Mouse (Mus musculus): ENCODE data around the gene Nxf2. TPM values are rescaled to one million over a fixed set of nuclear protein-coding genes. Genes with fewer than 3 reads are reported as not detected.
"Not testable (repeated sequence)": the region's sequence is repeated elsewhere in the genome, so short reads cannot be mapped to it uniquely, and the experiment has no call there.

Gene Nxf2
- polyA plus RNA-seq, 1 experiment: 0.10 TPM

DNA sequence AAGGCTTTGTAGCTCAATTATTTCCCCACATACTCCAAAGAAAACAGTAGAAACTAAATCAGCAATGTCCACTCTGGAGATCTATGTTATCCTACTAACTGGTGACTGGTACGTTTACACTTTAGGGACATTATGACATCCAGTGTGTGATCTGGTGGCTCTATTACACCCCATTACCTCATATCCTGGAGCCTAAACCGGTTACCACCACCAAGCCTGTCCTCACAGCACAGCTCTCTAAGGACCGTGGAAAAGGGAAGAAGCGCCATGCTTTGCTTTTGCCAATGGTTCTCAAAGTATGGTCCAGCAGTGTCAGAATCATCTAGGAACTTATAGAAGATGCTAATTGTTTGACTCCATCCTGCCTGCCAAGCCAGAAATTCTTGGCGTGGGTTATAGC lies 34.6 kb downstream of the Nxf2 start:
- 33% methylated on average over 5 of the region's 5 CpGs for WGBS
- TF ChIP-seq CTCF (IDR thresholded peaks at IDR 0.05; ENCODE audit: borderline replicate concordance, insufficient read depth, low read depth, low read length) (no peak), POLR2A (IDR thresholded peaks at IDR 0.05; ENCODE audit: borderline replicate concordance, insufficient read depth, low read length) (no peak)
- no peak for DNase-seq
- H3K4me1 ChIP-seq (ENCODE audit: control insufficient read depth, insufficient read depth, low read length): no peaks in the 10 kb centered on the region
- H3K27ac ChIP-seq (ENCODE audit: insufficient read depth, low read length): no peak overlapping the region
- H3K4me3 ChIP-seq (replicated peaks; ENCODE audit: insufficient read depth, low read depth, low read length): no peak overlapping the region
- no peaks in the 10 kb centered on the region for H3K27me3 ChIP-seq (ENCODE audit: control insufficient read depth, insufficient read depth, low read length)

- Histone ChIP-seq H3K27ac (ENCODE audit: insufficient read depth, low read length) (no peak overlapping the region), H3K4me3 (replicated peaks; ENCODE audit: insufficient read depth, low read depth, low read length) (no peak overlapping the region), H3K4me1 (ENCODE audit: control insufficient read depth, insufficient read depth, low read length) (no peaks in the 10 kb centered on the region), H3K27me3 (ENCODE audit: control insufficient read depth, insufficient read depth, low read length) (no peaks in the 10 kb centered on the region)
- TF ChIP-seq POLR2A (IDR thresholded peaks at IDR 0.05; ENCODE audit: borderline replicate concordance, insufficient read depth, low read length) (no peak), CTCF (IDR thresholded peaks at IDR 0.05; ENCODE audit: borderline replicate concordance, insufficient read depth, low read depth, low read length) (peak; percentile 25; the same call in 1 of the 2 replicates)
- DNase-seq: peak in 1 of 2 experiments; percentile 10
Measured at GRCm38 (mm10) chrX:134925058-134925457, 39.5 kb downstream of the Nxf2 start.

DNA sequence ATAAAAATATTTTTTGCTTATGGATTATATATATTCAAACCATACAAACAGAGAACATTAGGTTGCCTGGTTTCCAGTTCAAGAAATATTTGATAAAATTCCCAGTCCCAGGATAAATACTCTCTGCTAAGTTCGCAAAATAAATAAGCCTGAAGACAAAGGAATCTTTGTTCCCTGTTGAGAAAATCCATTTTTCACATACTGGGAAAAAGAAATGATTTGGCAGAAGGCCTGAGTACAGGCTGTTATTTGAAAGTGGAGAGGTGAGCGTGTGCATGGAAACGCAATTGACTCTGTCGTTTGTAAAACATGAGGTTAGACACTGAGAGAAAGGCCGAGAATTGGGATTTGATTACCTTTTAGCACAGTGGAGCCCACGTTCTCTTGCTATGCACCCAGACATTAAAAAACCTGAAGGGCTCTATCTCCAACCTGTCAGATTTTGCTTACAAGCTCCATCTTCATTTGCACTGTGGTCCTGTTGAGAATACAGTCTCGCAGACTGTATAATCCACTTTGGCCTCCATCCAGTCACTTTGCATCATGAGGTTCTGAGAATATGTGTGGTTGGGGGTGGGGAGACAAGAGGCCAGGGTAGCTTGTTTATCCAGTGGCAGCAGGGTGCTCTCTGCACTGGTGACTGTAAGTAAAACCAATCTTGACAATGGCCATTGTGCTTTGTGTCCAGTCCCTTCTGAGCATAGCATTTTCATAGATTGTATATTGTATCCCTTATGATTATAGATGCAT lies 40.7 kb downstream of the Nxf2 start:
- Histone ChIP-seq H3K4me3 (replicated peaks; ENCODE audit: insufficient read depth, low read depth, low read length) (no peak overlapping the region), H3K4me1 (ENCODE audit: control insufficient read depth, insufficient read depth, low read length) (no peaks in the 10 kb centered on the region), H3K27me3 (ENCODE audit: control insufficient read depth, insufficient read depth, low read length) (no peaks in the 10 kb centered on the region), H3K27ac (ENCODE audit: insufficient read depth, low read length) (no peak overlapping the region)
- WGBS: 26% methylated on average over 7 of the region's 7 CpGs
- no peak for DNase-seq
- TF ChIP-seq POLR2A (IDR thresholded peaks at IDR 0.05; ENCODE audit: borderline replicate concordance, insufficient read depth, low read length) (no peak), CTCF (IDR thresholded peaks at IDR 0.05; ENCODE audit: borderline replicate concordance, insufficient read depth, low read depth, low read length) (no peak)

DNA sequence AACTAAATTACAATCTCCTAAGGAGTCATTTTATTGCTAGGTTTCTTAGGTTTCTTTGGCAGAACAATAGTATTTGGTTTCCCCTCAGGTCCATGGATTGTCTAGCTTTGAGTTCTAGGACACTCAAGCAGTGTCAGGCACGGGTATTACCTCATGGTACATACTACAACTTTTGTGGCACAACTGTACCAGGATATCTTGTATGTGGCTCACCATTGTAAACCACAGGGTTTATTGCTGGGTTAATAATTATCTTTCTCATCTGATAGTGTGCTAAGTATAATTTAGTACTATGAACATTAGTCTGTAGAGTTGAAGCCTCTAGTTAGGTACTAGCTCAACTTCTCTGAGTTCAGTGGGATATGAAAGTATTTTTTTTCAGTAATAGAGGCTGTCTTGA lies 45.3 kb downstream of the Nxf2 start:
- H3K27me3 ChIP-seq (ENCODE audit: control insufficient read depth, insufficient read depth, low read length): no peaks in the 10 kb centered on the region
- H3K4me3 ChIP-seq (replicated peaks; ENCODE audit: insufficient read depth, low read depth, low read length): no peak overlapping the region
- WGBS: 68% methylated on average over 1 of the region's 1 CpGs
- no peak overlapping the region for H3K27ac ChIP-seq (ENCODE audit: insufficient read depth, low read length)
- TF ChIP-seq POLR2A (IDR thresholded peaks at IDR 0.05; ENCODE audit: borderline replicate concordance, insufficient read depth, low read length): no peak
- no peak for TF ChIP-seq CTCF (IDR thresholded peaks at IDR 0.05; ENCODE audit: borderline replicate concordance, insufficient read depth, low read depth, low read length)
- no peak for DNase-seq
- H3K4me1 ChIP-seq (ENCODE audit: control insufficient read depth, insufficient read depth, low read length): no peaks in the 10 kb centered on the region

- H3K4me3 ChIP-seq (replicated peaks; ENCODE audit: insufficient read depth, low read depth, low read length): no peak overlapping the region
- 57% methylated on average over 2 of the region's 2 CpGs for WGBS
- H3K27me3 ChIP-seq (ENCODE audit: control insufficient read depth, insufficient read depth, low read length): no peaks in the 10 kb centered on the region
- DNase-seq: no peak
- no peaks in the 10 kb centered on the region for H3K4me1 ChIP-seq (ENCODE audit: control insufficient read depth, insufficient read depth, low read length)
- H3K27ac ChIP-seq (ENCODE audit: insufficient read depth, low read length): no peak overlapping the region
- no peak for TF ChIP-seq POLR2A (IDR thresholded peaks at IDR 0.05; ENCODE audit: borderline replicate concordance, insufficient read depth, low read length)
- no peak for TF ChIP-seq CTCF (IDR thresholded peaks at IDR 0.05; ENCODE audit: borderline replicate concordance, insufficient read depth, low read depth, low read length)
Measured at GRCm38 (mm10) chrX:134915745-134916144, 48.8 kb downstream of the Nxf2 start.

DNA sequence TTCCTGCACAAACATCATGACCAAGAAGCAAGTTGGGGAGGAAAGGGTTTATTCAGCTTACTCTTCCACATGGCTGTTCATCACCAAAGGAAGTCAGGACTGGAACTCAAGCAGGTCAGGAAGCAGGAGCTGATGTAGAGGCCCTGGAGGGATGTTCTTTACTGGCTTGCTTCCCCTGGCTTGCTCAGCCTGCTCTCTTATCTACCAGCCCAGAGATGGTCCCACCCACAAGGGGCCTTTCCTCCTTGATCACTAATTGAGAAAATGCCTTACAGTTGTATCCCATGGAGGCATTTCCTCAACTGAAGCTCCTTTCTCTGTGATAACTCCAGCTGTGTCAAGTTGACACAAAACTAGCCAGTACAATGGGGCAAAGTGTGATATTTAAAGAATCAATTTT lies 49.2 kb downstream of the Nxf2 start:
- not testable (repeated sequence) for H3K27me3 ChIP-seq (ENCODE audit: control insufficient read depth, insufficient read depth, low read length); DNase-seq

DNA sequence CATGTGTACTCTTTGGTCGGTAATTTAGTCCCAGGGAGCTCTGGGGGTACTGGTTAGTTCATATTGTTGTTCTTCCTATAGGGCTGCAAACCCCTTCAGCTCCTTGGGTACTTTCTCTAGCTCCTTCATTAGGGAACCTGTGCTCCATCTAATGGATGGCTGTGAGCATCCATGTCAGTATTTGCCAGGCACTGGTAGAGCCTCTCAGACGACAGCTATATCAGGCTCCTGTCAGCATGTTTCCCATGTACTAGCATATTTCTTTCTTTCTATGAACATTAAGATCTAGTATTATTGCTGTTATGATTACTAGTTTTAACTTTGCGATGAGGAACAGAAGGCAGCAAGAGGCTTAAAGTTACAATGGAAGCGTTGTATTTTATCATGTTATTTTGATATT lies 49.7 kb downstream of the Nxf2 start:
- no peaks in the 10 kb centered on the region for H3K27me3 ChIP-seq (ENCODE audit: control insufficient read depth, insufficient read depth, low read length)
- no peak for DNase-seq
- H3K4me3 ChIP-seq (replicated peaks; ENCODE audit: insufficient read depth, low read depth, low read length): no peak overlapping the region
- 75% methylated on average over 4 of the region's 4 CpGs for WGBS
- H3K27ac ChIP-seq (ENCODE audit: insufficient read depth, low read length): no peak overlapping the region
- no peaks in the 10 kb centered on the region for H3K4me1 ChIP-seq (ENCODE audit: control insufficient read depth, insufficient read depth, low read length)
- no peak for TF ChIP-seq CTCF (IDR thresholded peaks at IDR 0.05; ENCODE audit: borderline replicate concordance, insufficient read depth, low read depth, low read length)
- no peak for TF ChIP-seq POLR2A (IDR thresholded peaks at IDR 0.05; ENCODE audit: borderline replicate concordance, insufficient read depth, low read length)

More for the DNA sequence above, 49.2 kb downstream of the Nxf2 start:
- H3K4me1 ChIP-seq (ENCODE audit: control insufficient read depth, insufficient read depth, low read length); H3K27ac ChIP-seq (ENCODE audit: insufficient read depth, low read length); H3K4me3 ChIP-seq (replicated peaks; ENCODE audit: insufficient read depth, low read depth, low read length): not testable (repeated sequence)

DNA sequence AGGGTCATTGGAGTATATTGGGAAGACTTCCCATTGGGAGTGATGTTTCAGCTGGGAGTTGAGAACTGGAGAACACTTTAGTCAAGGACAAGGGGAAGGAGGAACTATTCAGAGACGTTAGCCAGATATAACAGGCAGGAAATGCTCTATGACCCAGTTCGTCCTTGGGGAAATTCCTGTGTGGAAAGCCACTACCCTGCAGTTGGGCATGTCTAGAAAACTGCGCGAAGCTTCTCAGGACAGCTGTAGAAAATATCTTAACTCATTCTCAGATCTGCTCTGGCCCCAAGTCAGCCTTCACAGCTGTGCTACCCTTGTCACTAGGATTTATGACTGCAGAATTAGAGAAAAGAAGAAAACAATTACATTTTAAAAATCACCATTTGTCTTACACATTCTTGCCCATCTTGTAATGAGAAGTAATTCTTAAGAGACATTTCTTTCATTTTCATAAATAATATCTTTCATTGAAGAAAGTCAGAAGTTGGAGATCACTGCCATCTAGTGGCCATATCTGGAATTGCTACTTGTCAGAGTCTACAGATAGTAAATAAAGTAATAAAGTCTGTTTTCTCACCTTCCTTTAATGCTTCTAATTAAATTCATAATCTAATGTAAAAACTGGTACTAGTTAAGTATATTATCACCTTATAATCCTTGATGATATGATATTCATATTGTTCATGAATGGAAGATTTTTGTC lies 51.2 kb downstream of the Nxf2 start:
- Histone ChIP-seq H3K4me1 (ENCODE audit: control insufficient read depth, insufficient read depth, low read length) (no peaks in the 10 kb centered on the region), H3K27ac (ENCODE audit: insufficient read depth, low read length) (no peak overlapping the region), H3K27me3 (ENCODE audit: control insufficient read depth, insufficient read depth, low read length) (no peaks in the 10 kb centered on the region), H3K4me3 (replicated peaks; ENCODE audit: insufficient read depth, low read depth, low read length) (no peak overlapping the region)
- TF ChIP-seq POLR2A (IDR thresholded peaks at IDR 0.05; ENCODE audit: borderline replicate concordance, insufficient read depth, low read length): no peak
- TF ChIP-seq CTCF (IDR thresholded peaks at IDR 0.05; ENCODE audit: borderline replicate concordance, insufficient read depth, low read depth, low read length): no peak
- WGBS: 21% methylated on average over 4 of the region's 4 CpGs
- DNase-seq: peak in 1 of 2 experiments; percentile 18

Measured in cerebellum, adult 2 months (tissue).